Mouse (Mus musculus) heart, adult 2 months (tissue): ENCODE data around the gene Fzd7. TPM values are rescaled to one million over a fixed set of nuclear protein-coding genes. Genes with fewer than 3 reads are reported as not detected.
A peak's percentile ranks its signal among the peaks of the same experiment; 100 is the strongest.

Experiments used
- DNase-seq, 2 experiments: peaks; one replicate each; pipeline ENCODE4 v3.0.0; 2021
- H3K27ac ChIP-seq: fragments of 200-600 bp; 2 replicates; pipeline ENCODE4 v1.8.1; 2022
- H3K27me3 ChIP-seq: fragments of 200-500 bp; 2 replicates; pipeline ENCODE4 v1.6.1; 2012; ENCODE audit warnings: mild to moderate bottlenecking, low read length, inconsistent platforms, mixed read lengths; ENCODE audit not compliant: control insufficient read depth, insufficient read depth
- H3K36me3 ChIP-seq: fragments of 200-500 bp; 2 replicates; pipeline ENCODE4 v1.6.1; 2012; ENCODE audit warnings: low read length, inconsistent platforms; ENCODE audit not compliant: control insufficient read depth, insufficient read depth
- H3K4me1 ChIP-seq: fragments of 200-500 bp; 2 replicates; pipeline ENCODE4 v1.6.1; 2011; ENCODE audit warnings: low read length; ENCODE audit not compliant: control insufficient read depth, insufficient read depth
- H3K4me3 ChIP-seq: fragments of 200-600 bp; 2 replicates; pipeline ENCODE4 v1.8.1; 2022
- H3K79me2 ChIP-seq: fragments of 200-500 bp; replicated peaks from 2 replicates; pipeline ENCODE4 v1.6.1; 2012; ENCODE audit warnings: mild to moderate bottlenecking, inconsistent platforms, low read length, moderate library complexity, mixed read lengths; ENCODE audit not compliant: control insufficient read depth, insufficient read depth
- H3K9ac ChIP-seq: fragments of 200-500 bp; 2 replicates; pipeline ENCODE4 v1.6.1; 2012; ENCODE audit warnings: low read depth, mild to moderate bottlenecking, control low read depth, inconsistent platforms, low read length, mixed read lengths
- CTCF ChIP-seq: fragments of 200-600 bp; IDR thresholded peaks from 2 replicates; pipeline ENCODE4 v1.8.1; 2022; ENCODE audit warnings: antibody characterized with exemption, mild to moderate bottlenecking, moderate library complexity
- EP300 ChIP-seq: fragments of 200-500 bp; IDR thresholded peaks from 2 replicates; pipeline ENCODE4 v1.6.1; 2011; ENCODE audit warnings: low read depth, low read length, control low read depth; ENCODE audit not compliant: insufficient read depth
- POLR2A ChIP-seq: fragments of 200-500 bp; IDR thresholded peaks from 2 replicates; pipeline ENCODE4 v1.6.1; 2011; ENCODE audit warnings: mild to moderate bottlenecking, low read depth, low read length, control low read depth; ENCODE audit not compliant: insufficient read depth
- WGBS: fragments of 180-500 bp; shearing (Covaris S2); methylation state at CpG from one replicate; pipeline ENCODE4 v1.1.7; 2018; 5-methylcytosine and 5-hydroxymethylcytosine counted together
- intact Hi-C: fragments of 180-260 bp; cut with DNase I; formaldehyde crosslinking; loops from one replicate; pipeline ENCODE4 v1.15.1; 2025
- polyA plus RNA-seq: library from polyadenylated mRNA; depleted of rRNA; stranded (reverse); fragments of >200 nt; gene quantifications from 2 replicates; pipeline ENCODE4 v1.2.3, GENCODE M21; 2012
- total RNA-seq, 2 experiments: library from RNA; stranded (reverse); gene quantifications; 2 replicates each; pipeline ENCODE4 v1.2.3; 2021

Gene Fzd7
- total and polyA plus RNA-seq, 3 experiments: 5.3 to 7.0 (median 5.8) TPM

GRCm38 (mm10) chr1:59472368-59473180 is 9.7 kb upstream of the Fzd7 start:
- no peak overlapping the region for H3K9ac ChIP-seq
- no peaks in the 10 kb centered on the region for H3K79me2 ChIP-seq
- H3K27me3 ChIP-seq: no peaks in the 10 kb centered on the region; the same call in 1 of the 2 replicates
- no peaks in the 10 kb centered on the region for H3K36me3 ChIP-seq
- no peak overlapping the region for H3K27ac ChIP-seq
- WGBS: 19% methylated on average over 11 of the region's 11 CpGs
- H3K4me3 ChIP-seq: no peak overlapping the region
- no peak for DNase-seq
- no peaks in the 10 kb centered on the region for H3K4me1 ChIP-seq
- intact Hi-C loops: no loop called here
- no peak for TF ChIP-seq POLR2A
- TF ChIP-seq CTCF: no peak
- no peak for TF ChIP-seq EP300

- TF ChIP-seq EP300: no peak
- no peak for TF ChIP-seq POLR2A
- no peak for TF ChIP-seq CTCF
Observed at GRCm38 (mm10) chr1:59473181-59473555, 9.1 kb upstream of the Fzd7 start.

DNA sequence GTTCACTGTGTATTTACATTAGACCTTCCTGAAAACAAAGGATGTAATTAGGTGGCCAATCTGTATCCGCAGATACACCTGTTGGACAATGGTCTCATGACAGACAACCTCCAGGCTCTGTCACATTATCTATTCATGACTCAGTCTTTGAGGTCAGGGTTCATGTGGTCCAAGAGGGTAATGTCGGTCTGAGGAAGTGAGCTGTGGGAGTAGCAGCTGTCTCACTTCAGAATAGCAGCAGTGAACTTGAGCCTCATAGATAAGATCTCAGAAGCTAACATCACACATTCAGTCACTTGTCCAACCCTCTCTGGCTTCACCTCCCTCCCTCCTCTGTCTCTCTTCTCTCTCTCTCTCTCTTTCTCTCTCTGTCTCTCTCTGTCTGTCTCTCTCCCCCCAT is 6.6 kb upstream of the Fzd7 start:
- intact Hi-C loops: no loop called here
- Histone ChIP-seq H3K9ac (no peak overlapping the region), H3K27ac (no peak overlapping the region), H3K4me1 (no peaks in the 10 kb centered on the region), H3K36me3 (no peaks in the 10 kb centered on the region), H3K27me3 (no peaks in the 10 kb centered on the region), H3K4me3 (no peak overlapping the region), H3K79me2 (no peaks in the 10 kb centered on the region)
- TF ChIP-seq CTCF (no peak), EP300 (no peak), POLR2A (no peak)
- whole genome bisulfite sequencing: 33% methylated on average over 2 of the region's 2 CpGs
- no peak for DNase-seq

More at GRCm38 (mm10) chr1:59473181-59473555, 9.1 kb upstream of the Fzd7 start:
- H3K4me1 ChIP-seq: no peaks in the 10 kb centered on the region
- WGBS: 43% methylated on average over 4 of the region's 4 CpGs
- H3K4me3 ChIP-seq: no peak overlapping the region
- DNase-seq: no peak
- H3K79me2 ChIP-seq: no peaks in the 10 kb centered on the region
- intact Hi-C loops: no loop called here
- no peak overlapping the region for H3K9ac ChIP-seq
- no peaks in the 10 kb centered on the region; the same call in 1 of the 2 replicates for H3K27me3 ChIP-seq
- no peaks in the 10 kb centered on the region for H3K36me3 ChIP-seq
- no peak overlapping the region for H3K27ac ChIP-seq

DNA sequence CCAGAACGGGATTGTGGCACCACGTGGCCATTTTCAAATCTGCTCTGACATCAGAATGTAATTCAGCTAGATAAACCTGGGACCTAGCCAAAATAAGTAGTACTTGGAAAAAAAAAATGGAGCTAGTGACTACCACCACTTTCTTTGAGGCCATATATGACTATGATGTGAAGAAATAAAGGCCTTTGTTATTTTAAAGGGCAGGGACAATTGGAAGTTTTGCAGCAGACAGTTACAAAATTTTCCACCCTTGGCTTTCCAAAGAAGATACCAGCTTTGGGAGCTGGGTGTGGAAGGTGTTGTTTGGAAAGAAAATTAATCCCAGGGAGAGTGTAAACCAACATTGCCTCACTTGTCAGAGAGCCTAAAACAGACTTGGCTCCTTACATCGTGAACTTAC is 3.3 kb upstream of the Fzd7 start:
- H3K36me3 ChIP-seq: no peaks in the 10 kb centered on the region
- no peaks in the 10 kb centered on the region for H3K79me2 ChIP-seq
- no peak overlapping the region for H3K27ac ChIP-seq
- WGBS: 60% methylated on average over 3 of the region's 3 CpGs
- no peak overlapping the region for H3K9ac ChIP-seq
- peaks cover 2% of the 10 kb centered on the region; the same call in 1 of the 2 replicates for H3K4me1 ChIP-seq
- no peak for DNase-seq
- TF ChIP-seq POLR2A (no peak), EP300 (no peak), CTCF (no peak)
- no peaks in the 10 kb centered on the region for H3K27me3 ChIP-seq
- H3K4me3 ChIP-seq: no peak overlapping the region
- intact Hi-C loops: no loop called here

- H3K9ac ChIP-seq: peak overlapping the region; percentile 45
- H3K4me3 ChIP-seq: peak overlapping the region; percentile 72
- intact Hi-C loops: loop anchor here (5.0 kb wide), 2 partner anchors 164 to 244 kb away; partner anchors contain the start of gene Als2
- 29% methylated on average over 23 of the region's 23 CpGs for WGBS
- DNase-seq: peak in 1 of 2 experiments; percentile 8
- no peaks in the 10 kb centered on the region for H3K36me3 ChIP-seq
- H3K27me3 ChIP-seq: no peaks in the 10 kb centered on the region
- peak overlapping the region; percentile 78 for H3K27ac ChIP-seq
- no peak for TF ChIP-seq POLR2A
- TF ChIP-seq CTCF: no peak
- no peak for TF ChIP-seq EP300
- no peaks in the 10 kb centered on the region for H3K79me2 ChIP-seq
- peaks cover 2% of the 10 kb centered on the region; the same call in 1 of the 2 replicates for H3K4me1 ChIP-seq
Observed at GRCm38 (mm10) chr1:59480821-59481455, 1.3 kb upstream of the Fzd7 start.
